Mouse (Mus musculus) left cerebral cortex, adult 18-20 months (tissue): ENCODE measurements around the gene Arl6. TPM values are rescaled to one million over a fixed set of nuclear protein-coding genes. Genes with fewer than 3 reads are reported as not detected.

ENCODE experiments used
- DNase-seq, 2 experiments: peaks; one replicate each; pipeline ENCODE4 v3.0.0; 2021 to 2022; ENCODE audit warnings: low spot score in 2 of 2, mixed read lengths in 1 of 2
- total RNA-seq, 2 experiments: library from RNA; stranded (reverse); gene quantifications; 2 replicates each; pipeline ENCODE4 v1.2.3; 2021

Gene Arl6
- total RNA-seq, 2 experiments from 2014 or later, result 26.3 to 34.0 TPM

DNA sequence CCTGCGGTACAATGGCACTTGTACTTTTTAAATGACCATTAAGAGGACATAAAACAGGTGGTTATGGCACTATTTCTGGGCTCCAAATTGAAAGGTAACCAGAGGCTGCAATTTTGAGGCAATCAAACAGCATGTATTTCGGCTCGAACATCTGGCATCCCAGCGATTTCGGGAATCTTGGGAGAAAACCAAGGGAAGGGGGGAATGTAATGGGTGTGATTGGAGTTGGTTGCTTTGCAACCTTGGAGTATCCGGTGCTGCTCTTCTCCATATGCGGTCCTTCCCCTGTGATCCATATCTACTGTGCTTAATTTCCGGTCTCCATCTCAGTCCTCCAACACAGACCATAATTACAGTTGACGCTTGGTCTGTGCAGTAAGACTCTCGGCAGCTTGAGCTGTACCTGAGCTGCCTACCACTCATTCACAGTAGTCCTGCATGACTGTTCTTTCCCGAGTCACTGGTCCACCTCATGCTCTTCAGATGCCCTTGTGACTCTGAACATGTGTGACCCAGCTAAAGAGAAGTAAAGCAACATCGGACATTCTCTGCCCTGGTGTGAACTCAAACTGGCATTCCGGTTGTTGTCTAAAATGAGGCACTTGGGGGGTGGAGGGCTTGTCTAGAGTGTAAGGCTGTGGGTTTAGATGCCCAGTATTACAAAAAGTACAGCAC is 50.7 kb downstream of the Arl6 start:
- DNase-seq, result no peak

DNA sequence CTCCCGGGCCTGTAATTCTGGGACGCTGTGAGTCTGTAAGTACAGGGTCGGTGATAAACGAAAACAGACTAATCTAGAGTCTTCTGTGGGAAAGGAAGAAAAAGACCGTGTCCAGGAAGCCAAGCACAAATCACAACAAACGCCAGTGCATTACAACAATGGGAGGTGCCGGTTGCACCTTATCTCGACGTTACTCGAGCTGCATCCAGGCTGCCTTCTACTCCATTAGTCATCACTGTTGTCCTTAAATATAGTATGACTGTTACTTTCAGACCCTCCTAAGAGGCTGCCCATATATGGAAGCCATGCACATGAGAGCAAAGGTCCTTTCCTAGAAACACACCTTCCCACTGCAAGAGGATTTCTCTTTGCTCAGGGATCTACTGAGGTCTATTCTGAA is 51.4 kb downstream of the Arl6 start:
- no peak for DNase-seq

DNA sequence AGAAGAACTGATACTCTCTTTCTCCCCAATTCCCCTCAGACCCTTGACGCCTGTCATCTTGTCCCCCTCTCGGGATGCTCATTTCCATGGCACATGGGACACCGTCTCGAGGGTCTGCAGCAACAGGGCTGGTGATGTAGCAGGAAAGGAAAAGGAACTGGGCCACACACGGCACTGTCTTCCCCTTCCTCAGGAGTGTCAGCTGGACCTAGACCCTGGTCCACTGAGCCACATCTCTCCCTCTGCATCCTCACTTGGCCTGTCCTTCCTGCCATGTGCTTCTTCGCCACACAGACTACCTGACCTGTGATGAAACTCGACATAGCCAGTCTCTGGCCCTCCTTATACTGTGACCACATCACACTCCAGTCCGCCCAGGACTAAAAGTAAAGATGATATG is 52.3 kb downstream of the Arl6 start:
- DNase-seq, result no peak

DNA sequence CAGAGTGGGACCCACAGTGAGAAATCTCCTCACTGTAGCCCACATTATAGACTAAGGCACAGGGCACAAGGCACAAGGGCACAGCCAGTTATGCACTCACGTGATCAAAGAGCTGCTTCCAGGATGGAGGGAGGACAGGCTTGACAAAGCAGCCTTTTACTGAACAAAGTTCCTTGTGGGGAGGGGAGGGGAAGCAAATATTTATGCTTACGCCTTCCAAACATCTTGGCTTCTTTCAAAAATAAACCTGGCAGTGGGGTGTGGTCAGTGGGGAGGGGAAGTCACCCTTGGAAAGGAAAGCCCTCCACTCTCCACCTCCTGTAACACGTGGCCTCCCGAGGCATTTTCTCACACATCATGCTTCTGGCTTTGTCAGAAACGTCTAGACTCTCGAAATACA is 52.9 kb downstream of the Arl6 start:
- DNase-seq, result no peak

DNA sequence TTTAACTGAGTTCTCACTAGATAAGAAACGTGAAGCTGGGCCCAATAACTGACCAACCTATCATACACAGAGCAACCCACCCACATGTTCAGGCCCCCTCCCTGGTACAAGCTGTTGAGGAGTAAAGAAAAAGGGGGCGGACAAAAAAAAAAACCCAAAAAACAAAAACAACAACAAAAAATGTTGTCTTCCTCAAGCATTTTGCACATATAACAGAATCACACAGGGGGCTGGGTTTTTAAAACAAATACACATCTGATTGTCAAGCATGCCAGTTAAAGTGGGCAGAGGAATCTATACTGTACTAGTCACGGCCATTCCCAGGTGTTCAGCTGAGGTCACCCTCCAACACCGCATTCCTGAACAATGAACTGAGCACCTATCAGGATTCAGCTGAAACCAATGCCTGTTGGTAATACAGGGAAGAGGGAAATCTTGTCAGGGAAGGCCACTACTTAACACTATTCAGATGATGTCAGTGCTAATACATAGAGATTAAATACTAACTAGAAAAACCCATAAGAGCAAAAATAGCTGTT is 53.4 kb downstream of the Arl6 start:
- no peak for DNase-seq

DNA sequence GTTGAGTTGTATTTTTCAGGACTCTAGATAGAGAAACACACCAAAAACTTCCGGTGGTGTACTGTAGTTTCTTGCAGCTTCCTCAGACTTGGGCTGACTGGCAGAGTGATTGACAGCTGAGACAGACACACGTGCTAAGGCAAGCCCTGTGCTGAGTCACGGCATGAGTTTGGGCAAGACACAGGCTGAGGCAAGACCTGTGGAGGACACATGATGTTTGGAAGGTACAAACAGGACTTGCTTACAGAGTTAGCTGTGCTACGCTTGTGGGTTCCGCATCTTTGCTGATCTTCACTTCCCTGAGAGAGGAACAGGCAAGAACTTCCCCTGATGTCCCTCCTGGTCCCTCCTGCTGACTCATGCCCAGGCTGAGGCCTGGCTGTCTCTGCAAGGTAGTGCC is 55.7 kb downstream of the Arl6 start:
- no peak for DNase-seq

DNA sequence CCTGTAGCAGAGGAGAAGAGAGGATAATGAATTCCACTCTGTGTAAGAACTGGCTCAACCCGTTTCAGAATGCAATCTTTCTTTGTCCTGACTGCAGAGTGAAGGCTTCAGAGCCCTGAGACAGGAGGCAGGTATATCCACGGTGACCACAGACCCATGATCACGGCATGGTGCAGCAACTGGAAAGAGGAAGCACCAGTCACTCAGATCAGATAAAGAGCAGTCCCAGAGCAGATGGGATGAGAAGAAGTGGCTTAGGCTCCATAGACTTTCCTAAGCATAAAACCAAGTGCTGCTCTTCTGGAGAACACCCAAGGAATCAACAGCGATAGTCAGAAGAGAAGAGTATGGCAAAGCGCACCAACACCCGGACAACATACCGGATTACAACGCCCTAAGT is 60.0 kb downstream of the Arl6 start:
- no peak for DNase-seq

DNA sequence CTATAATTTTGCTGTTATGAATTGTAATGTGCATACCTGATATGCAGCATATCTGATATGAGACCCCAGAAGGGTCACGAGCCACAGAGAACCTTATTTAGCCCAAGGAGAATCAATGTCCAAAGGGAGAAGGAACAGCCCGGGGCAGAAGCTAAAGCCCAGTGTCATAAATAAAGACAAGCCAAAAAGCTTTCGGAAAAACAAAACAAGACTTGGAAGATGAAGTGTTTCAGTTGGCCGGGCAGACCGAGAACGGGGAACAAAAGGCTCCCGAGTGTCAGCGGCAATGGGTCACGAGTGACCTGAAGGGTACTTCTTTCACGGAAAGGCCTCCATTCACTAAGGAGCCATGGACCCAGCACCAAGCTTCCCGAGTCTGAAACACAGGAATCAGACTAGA is 65.2 kb downstream of the Arl6 start:
- no peak for DNase-seq

DNA sequence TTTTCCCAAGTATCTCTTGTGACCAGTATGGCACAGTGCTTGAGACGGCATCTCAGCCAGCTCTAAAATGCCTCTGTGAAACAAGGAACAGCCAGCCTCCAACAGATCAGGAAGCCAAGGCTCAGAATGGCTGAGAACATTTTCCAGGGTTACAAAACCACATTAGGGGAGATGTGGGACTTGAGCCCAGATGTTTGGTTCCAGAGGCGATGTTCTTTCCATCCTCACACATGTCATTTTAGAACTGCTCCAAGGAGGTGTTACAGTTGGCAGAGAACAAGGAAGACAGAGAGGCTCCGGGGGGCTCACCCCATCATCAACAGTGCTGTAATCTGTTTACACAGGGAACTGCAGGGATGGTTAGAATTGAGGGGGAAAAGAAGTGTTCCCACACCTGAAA is 66.5 kb downstream of the Arl6 start:
- no peak for DNase-seq

DNA sequence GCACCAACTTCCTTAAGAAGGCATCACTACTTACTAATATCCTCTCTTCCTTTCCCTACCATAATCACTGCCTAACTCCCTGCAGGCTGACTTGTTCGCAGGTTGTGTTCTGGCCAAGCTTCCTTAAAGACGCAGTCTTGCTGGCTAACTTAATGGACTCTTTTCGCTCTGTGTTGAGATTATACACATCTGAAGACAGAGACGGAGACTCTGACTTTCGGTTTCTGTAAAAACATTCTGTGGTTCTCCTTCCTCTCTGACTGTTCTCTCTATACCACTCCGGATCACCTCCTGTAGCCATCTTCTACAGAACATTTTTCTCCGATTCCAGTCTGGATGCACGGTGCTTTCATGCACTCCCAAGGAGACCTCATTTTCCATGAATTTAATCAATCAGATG is 68.4 kb downstream of the Arl6 start:
- DNase-seq, result no peak

DNA sequence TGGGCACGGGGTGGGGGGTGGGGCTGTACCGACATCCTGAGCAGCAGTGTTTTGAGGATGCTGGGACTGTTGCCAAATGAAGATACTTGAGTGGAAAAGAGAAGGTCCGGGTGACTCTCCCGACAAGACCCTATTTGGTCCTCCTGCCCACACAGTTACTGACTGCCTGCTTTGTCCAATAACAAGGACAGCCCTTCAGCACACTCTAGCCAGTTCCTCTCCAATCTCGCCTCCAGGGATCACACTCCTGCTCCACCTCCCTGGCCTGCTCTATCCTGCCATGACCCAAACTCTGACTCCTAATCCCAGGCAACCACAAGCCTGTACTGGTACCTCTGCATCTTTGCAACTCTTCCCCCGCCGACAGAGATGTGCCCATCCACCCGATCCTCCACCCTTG is 69.4 kb downstream of the Arl6 start:
- no peak for DNase-seq

DNA sequence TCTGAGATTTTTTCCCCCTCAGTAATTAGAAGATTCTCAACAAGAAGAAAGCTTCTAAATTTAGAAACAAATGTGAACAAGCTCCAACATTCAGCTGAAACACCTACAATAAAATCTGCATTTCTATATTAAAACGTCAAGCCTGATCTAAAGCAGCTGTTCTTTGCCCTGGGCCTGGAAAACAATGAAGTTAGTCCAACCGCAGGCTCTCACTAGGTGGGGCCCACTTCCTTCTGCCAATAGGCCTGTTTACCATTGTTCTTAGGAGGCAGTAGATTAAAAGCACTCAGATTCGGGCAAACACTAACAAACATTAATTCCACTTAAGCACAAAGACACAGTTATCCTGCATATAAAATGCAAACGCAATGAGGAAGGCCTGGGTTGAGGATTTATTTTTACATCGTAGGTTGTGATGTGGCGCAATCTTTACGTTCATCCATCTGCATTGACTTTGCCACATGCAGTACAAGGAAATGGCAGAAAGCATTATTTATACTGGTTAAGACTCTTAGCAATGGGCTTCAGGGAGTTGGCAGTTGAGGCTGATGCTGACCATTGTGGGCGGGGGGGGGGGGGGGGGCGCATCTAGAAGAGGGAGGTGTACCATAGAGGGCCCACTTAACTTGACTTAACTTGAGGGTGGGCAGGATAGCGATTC is 71.3 kb downstream of the Arl6 start:
- DNase-seq, result no peak

DNA sequence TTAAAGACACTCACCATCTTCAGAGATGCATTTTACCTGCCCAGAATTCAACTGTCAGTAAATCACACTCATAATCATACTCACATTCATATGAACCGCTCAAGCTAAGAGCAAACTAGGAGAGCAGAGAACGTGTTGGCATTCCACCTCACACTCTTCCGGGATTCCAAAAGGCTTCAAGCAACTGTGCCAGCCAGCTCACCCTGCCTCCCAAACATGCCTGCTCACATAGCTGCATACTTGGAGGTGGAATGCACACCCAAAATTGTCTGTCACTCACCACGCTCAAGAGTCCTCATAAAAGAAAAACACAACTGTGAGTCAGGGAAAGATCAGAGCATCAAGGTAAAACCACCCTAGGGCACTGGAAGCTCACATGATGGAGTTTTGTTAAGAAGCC is 72.8 kb downstream of the Arl6 start:
- DNase-seq, result no peak

DNA sequence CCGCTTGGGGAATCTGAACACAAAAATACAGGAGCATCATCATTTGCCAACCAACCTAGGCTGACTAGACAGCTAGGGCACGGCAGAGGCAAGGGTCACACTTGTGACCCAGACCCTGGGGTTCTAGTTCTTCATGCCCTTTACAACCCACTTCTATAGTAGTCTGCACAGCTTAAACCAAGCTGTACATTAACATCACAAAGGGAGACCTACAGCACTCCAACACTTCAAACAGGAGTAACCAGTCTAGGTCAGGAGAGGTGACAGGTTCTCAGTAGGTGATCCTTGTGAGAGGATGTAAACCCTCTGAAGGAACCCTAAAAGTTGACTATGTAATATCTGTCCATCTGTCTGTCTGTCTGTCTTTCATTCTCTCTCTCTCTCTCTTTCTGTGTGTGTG is 73.6 kb downstream of the Arl6 start:
- no peak for DNase-seq

DNA sequence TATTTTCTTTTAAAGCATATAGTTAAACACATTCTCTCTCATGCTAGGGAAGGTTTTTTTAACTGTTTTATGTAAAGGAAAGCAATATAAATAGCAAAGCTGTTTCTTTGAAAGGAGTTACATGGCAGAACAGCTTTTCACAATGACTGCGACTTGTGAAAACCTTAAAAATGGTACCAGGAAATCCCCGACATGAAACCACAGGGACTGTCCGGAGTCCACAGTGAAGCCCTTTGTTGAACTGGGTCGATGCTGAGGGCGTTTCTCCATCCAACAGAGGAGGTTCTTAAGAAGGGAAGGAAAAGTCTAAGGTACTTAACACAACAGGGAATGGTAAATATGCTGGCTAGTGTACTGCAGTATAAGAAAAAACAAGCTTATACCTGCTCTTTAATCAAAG is 75.2 kb downstream of the Arl6 start:
- no peak for DNase-seq

Other genes with a start within 250 kb of the Arl6 start
- under 1 TPM; 0.12 to 0.16 TPM for gene Gabrr3, start 232.1 kb downstream of the Arl6 start, total RNA-seq
- gene Riox2, start 167.6 kb downstream of the Arl6 start, total RNA-seq, result 10 to 100 TPM; 11.4 to 12.0 TPM
- 1 to 10 TPM; 4.1 to 6.8 TPM for gene Crybg3, start 38.4 kb downstream of the Arl6 start, total RNA-seq